Mouse (Mus musculus) C2C12 (cell line): ENCODE data around the gene Eif2ak2. TPM values are rescaled to one million over a fixed set of nuclear protein-coding genes. Genes with fewer than 3 reads are reported as not detected.

Experiments
- H3K27me3 ChIP-seq: one replicate; pipeline ENCODE4 v1.6.1; 2011; ENCODE audit not compliant: control insufficient read depth, insufficient read depth, insufficient read length
- H3K36me3 ChIP-seq: one replicate; pipeline ENCODE4 v1.6.1; 2011; ENCODE audit not compliant: control insufficient read depth, insufficient read depth
- H3K4me3 ChIP-seq: one replicate; pipeline ENCODE4 v1.5.1; 2011; ENCODE audit warnings: mild to moderate bottlenecking, control low read depth; ENCODE audit not compliant: poor library complexity, insufficient read depth, severe bottlenecking
- H3K79me2 ChIP-seq: one replicate; pipeline ENCODE4 v1.6.1; 2011; ENCODE audit not compliant: control insufficient read depth, insufficient read depth
- H3K79me3 ChIP-seq: one replicate; pipeline ENCODE4 v1.6.1; 2011; ENCODE audit warnings: low read depth, control low read depth
- H3ac ChIP-seq: one replicate; pipeline ENCODE3; 2011; ENCODE audit warnings: low read depth; ENCODE audit not compliant: control insufficient read depth, insufficient read length
- CEBPB ChIP-seq: IDR thresholded peaks from one replicate; pipeline ENCODE4 v1.6.1; 2011; ENCODE audit warnings: low read depth, mild to moderate bottlenecking, control low read depth, moderate library complexity
- CTCF ChIP-seq: IDR thresholded peaks from one replicate; pipeline ENCODE4 v1.5.1; 2011; ENCODE audit not compliant: control insufficient read depth, insufficient read depth, insufficient read length
- FOSL1 ChIP-seq: IDR thresholded peaks from one replicate; pipeline ENCODE4 v1.8.0; 2011; ENCODE audit warnings: mild to moderate bottlenecking, low read length; ENCODE audit not compliant: poor library complexity, insufficient read depth, severe bottlenecking
- MAX ChIP-seq: IDR thresholded peaks from one replicate; pipeline ENCODE4 v1.6.1; 2011; ENCODE audit warnings: mild to moderate bottlenecking, control low read depth
- MYOD1 ChIP-seq: IDR thresholded peaks from one replicate; pipeline ENCODE4 v1.6.1; 2011; ENCODE audit warnings: low read depth; ENCODE audit not compliant: control insufficient read depth, insufficient read length
- MYOG ChIP-seq: IDR thresholded peaks from one replicate; pipeline ENCODE4 v1.6.1; 2011; ENCODE audit not compliant: control insufficient read depth, insufficient read length; ENCODE audit errors: extremely low read depth
- USF1 ChIP-seq: IDR thresholded peaks from one replicate; pipeline ENCODE4 v1.6.1; 2011; ENCODE audit warnings: low read depth, mild to moderate bottlenecking, control low read depth, moderate library complexity
- long read RNA-seq, 2 experiments: library from polyadenylated mRNA; unstranded; transcript quantifications; one replicate each; pipeline ENCODE4 v2.0.0; 2019 to 2020
- polyA plus RNA-seq: library from polyadenylated mRNA; unstranded; fragments of >200 nt; fragmentation: generic; extraction: Trizol; gene quantifications from one replicate; pipeline ENCODE4 v1.2.1, GENCODE M21; 2012; ENCODE audit warnings: missing spikeins

Eif2ak2 gene
- polyA plus RNA-seq = 2.4 TPM
- long read RNA-seq, experiment 1, partial matches to known transcripts = 1 of 5 reads
- long read RNA-seq, experiment 1, other reads (novel, unspliced or antisense) = 4 of 5 reads
- long read RNA-seq, experiment 2, full-length matches to known transcripts = 1 of 28 reads
- long read RNA-seq, experiment 2, partial matches to known transcripts = 24 of 28 reads
- long read RNA-seq, experiment 2, other reads (novel, unspliced or antisense) = 3 of 28 reads

GRCm38 (mm10) chr17:78882401-78883112, at the start of gene Eif2ak2:
Gene Eif2ak2 (minus strand): TSS chr17:78882573.
- H3K79me3 ChIP-seq = peaks cover 2% of the 10 kb centered on the region
- H3K36me3 ChIP-seq = peaks cover 8% of the 10 kb centered on the region
- no peaks in the 10 kb centered on the region for H3K27me3 ChIP-seq
- peak within 1 kb of the TSS; percentile 61 for H3ac ChIP-seq
- peak within 1 kb of the TSS; percentile 72 for H3K4me3 ChIP-seq
- TF ChIP-seq MYOD1 = no peak
- TF ChIP-seq MYOG = no peak
- TF ChIP-seq FOSL1 = no peak
- no peak for TF ChIP-seq MAX
- no peak for TF ChIP-seq CEBPB
- TF ChIP-seq USF1 = no peak
- no peak for TF ChIP-seq CTCF
- H3K79me2 ChIP-seq = peaks cover 24% of the 10 kb centered on the region

- H3ac ChIP-seq = no peak overlapping the region
- no peaks in the 10 kb centered on the region for H3K79me2 ChIP-seq
- H3K27me3 ChIP-seq = no peaks in the 10 kb centered on the region
- H3K79me3 ChIP-seq = no peaks in the 10 kb centered on the region
- H3K4me3 ChIP-seq = no peak overlapping the region
- peaks cover 50% of the 10 kb centered on the region for H3K36me3 ChIP-seq
- TF ChIP-seq CTCF = no peak
- TF ChIP-seq USF1 = no peak
- no peak for TF ChIP-seq FOSL1
- TF ChIP-seq MYOG = no peak
- no peak for TF ChIP-seq CEBPB
- no peak for TF ChIP-seq MYOD1
- TF ChIP-seq MAX = no peak
Observed at GRCm38 (mm10) chr17:78917696-78918095, 35.3 kb upstream of the Eif2ak2 start.

GRCm38 (mm10) chr17:78916899-78917298, 34.5 kb upstream of the Eif2ak2 start:
- Histone ChIP-seq H3ac (peak overlapping the region; percentile 69), H3K4me3 (peak overlapping the region; percentile 39), H3K36me3 (peaks cover 42% of the 10 kb centered on the region), H3K27me3 (no peaks in the 10 kb centered on the region), H3K79me3 (no peaks in the 10 kb centered on the region), H3K79me2 (no peaks in the 10 kb centered on the region)
- no peak for TF ChIP-seq MYOD1
- TF ChIP-seq CTCF = no peak
- no peak for TF ChIP-seq MAX
- TF ChIP-seq USF1 = no peak
- no peak for TF ChIP-seq FOSL1

GRCm38 (mm10) chr17:78916369-78916813, 34.0 kb upstream of the Eif2ak2 start, which contains the start of gene Cebpzos:
Gene Cebpzos (plus strand): TSS chr17:78916500.
- Histone ChIP-seq H3ac (peak within 1 kb of the TSS; percentile 69), H3K27me3 (no peaks in the 10 kb centered on the region), H3K4me3 (peak within 1 kb of the TSS; percentile 39)

GRCm38 (mm10) chr17:78915772-78916171, 33.4 kb upstream of the Eif2ak2 start:
- Histone ChIP-seq H3K36me3 (peaks cover 32% of the 10 kb centered on the region), H3K27me3 (no peaks in the 10 kb centered on the region), H3K4me3 (peak overlapping the region; percentile 39), H3ac (peak overlapping the region; percentile 3), H3K79me2 (no peaks in the 10 kb centered on the region), H3K79me3 (no peaks in the 10 kb centered on the region)
- TF ChIP-seq CTCF (no peak), MYOG (no peak), MAX (no peak), USF1 (no peak), MYOD1 (no peak), FOSL1 (no peak), CEBPB (no peak)

More at GRCm38 (mm10) chr17:78916369-78916813, 34.0 kb upstream of the Eif2ak2 start, which contains the start of gene Cebpzos:
- no peaks in the 10 kb centered on the region for H3K79me2 ChIP-seq
- peaks cover 38% of the 10 kb centered on the region for H3K36me3 ChIP-seq
- H3K79me3 ChIP-seq = no peaks in the 10 kb centered on the region
- TF ChIP-seq MYOG = no peak
- no peak for TF ChIP-seq MAX
- no peak for TF ChIP-seq MYOD1
- TF ChIP-seq USF1 = no peak
- no peak for TF ChIP-seq CTCF
- TF ChIP-seq CEBPB = no peak
- no peak for TF ChIP-seq FOSL1
